Mouse (Mus musculus): Measurements from ENCODE around the gene Ssh2.

- no peak for TF ChIP-seq CTCF (conservative IDR thresholded peaks at IDR 0.05; ENCODE audit: insufficient read depth, insufficient read length, low read depth, low read length)
- TF ChIP-seq POLR2A (IDR thresholded peaks at IDR 0.05; ENCODE audit: low read depth, low read length), result no peak
These were observed 64.1 kb downstream of the Ssh2 start for GRCm38 (mm10) chr11:77280219-77280618.

Measured in kidney, adult 2 months (tissue).